In genomic region chr5:45196159-45196558, GRCm38 (mm10) we compare ENCODE assay signal across 19 mouse cellular contexts.
A peak's percentile ranks its signal among the peaks of the same experiment; 100 is the strongest.
DNase-seq lines count a peak whose midpoint lies in the region; ATAC-seq and TF ChIP-seq lines count a peak whose summit lies in the region.
"Had no signal": no experiment of that assay in that cellular context is flagged by ENCODE, and none has a peak within 500 bp of the region (broad histone marks: within the 10 kb centered on the region; RNA-seq: fewer than 3 reads in every experiment).

No protein-coding gene starts in this region.

- H3K9me3 ChIP-seq in stomach, postnatal 0 days (ENCODE audit: control insufficient read depth, low read length) = no peaks in the 10 kb centered on the region
- H3K9me3 ChIP-seq: embryonic facial prominence, embryonic 12.5 days; G1E; hindbrain, embryonic 10.5 days; midbrain, embryonic 12.5 days had no signal

- intact Hi-C loops in left cerebral cortex, postnatal 10 days (cut with DNase I) = no loop called here

- H3K4me2 ChIP-seq in stomach, postnatal 0 days (replicated peaks; ENCODE audit: low read depth) = no peak overlapping the region
- H3K4me2 ChIP-seq: embryonic facial prominence, embryonic 12.5 days; liver, embryonic 11.5 days; midbrain, embryonic 12.5 days had no signal

- no peaks in the 10 kb centered on the region for H3K27me3 ChIP-seq in stomach, postnatal 0 days (ENCODE audit: control insufficient read depth, insufficient read depth, low read length)
- H3K27me3 ChIP-seq: embryonic facial prominence, embryonic 12.5 days; midbrain, embryonic 12.5 days had no signal

- H3K27ac ChIP-seq in stomach, postnatal 0 days (replicated peaks) = no peak overlapping the region
- H3K27ac ChIP-seq: embryonic facial prominence, embryonic 12.5 days; heart, adult 2 months; hindbrain, embryonic 10.5 days; midbrain, embryonic 12.5 days had no signal

- TF ChIP-seq CTCF in stomach, postnatal 0 days (IDR thresholded peaks at IDR 0.05; ENCODE audit: low read depth) = no peak

- 55% methylated on average over 3 of the region's 3 CpGs for WGBS in stomach, postnatal 0 days

- H3K36me3 ChIP-seq in stomach, postnatal 0 days (ENCODE audit: control insufficient read depth, insufficient read depth, low read length) = no peaks in the 10 kb centered on the region
- H3K36me3 ChIP-seq: embryonic facial prominence, embryonic 12.5 days; G1E; hindbrain, embryonic 10.5 days; midbrain, embryonic 12.5 days had no signal

- H3K9ac ChIP-seq in stomach, postnatal 0 days (ENCODE audit: low read length) = no peak overlapping the region
- H3K9ac ChIP-seq: embryonic facial prominence, embryonic 12.5 days; midbrain, embryonic 12.5 days had no signal

- H3K4me1 ChIP-seq in stomach, postnatal 0 days (replicated peaks; ENCODE audit: control insufficient read depth, insufficient read depth) = no peaks in the 10 kb centered on the region
- H3K4me1 ChIP-seq: hindbrain, embryonic 10.5 days; midbrain, embryonic 12.5 days had no signal

- DNase-seq in layer of hippocampus, adult 11-12 months (ENCODE audit: low spot score) = peak; percentile 50
- DNase-seq in layer of hippocampus, postnatal 10 days (ENCODE audit: low spot score in 2 of 2) = no peak
- peak; percentile 19 to 63 for DNase-seq in layer of hippocampus, adult 18-20 months (ENCODE audit: low spot score in 2 of 2)
- peak; percentile 17 to 60 for DNase-seq in left cerebral cortex, postnatal 10 days (ENCODE audit: extremely low spot score in 1 of 2, low spot score in 2 of 2)
- DNase-seq in telencephalon, adult 2 months (ENCODE audit: low read depth, low spot score) = peak; percentile 90
- no peak for DNase-seq in cerebellum, postnatal 4 days (ENCODE audit: low spot score in 2 of 2)
- no peak for DNase-seq in stomach, postnatal 0 days (ENCODE audit: low spot score)
- DNase-seq: cerebellum, adult 9-11 months; heart, adult 2 months; kidney, adult 11 months; kidney, postnatal 4 days; lung, postnatal 10 days; thymus, adult 18-20 months had no signal

- no peak overlapping the region for H3K4me3 ChIP-seq in stomach, postnatal 0 days (ENCODE audit: low read depth, low read length)
- H3K4me3 ChIP-seq: embryonic facial prominence, embryonic 12.5 days; heart, adult 2 months; hindbrain, embryonic 10.5 days; midbrain, embryonic 12.5 days had no signal

- no peak for TF ChIP-seq EP300 in stomach, postnatal 0 days (optimal IDR thresholded peaks at IDR 0.05)

- no peak for ATAC-seq in megakaryocyte, adult 5-6 weeks (ENCODE audit: poor library complexity, severe bottlenecking)
- no peak for ATAC-seq in stomach, postnatal 0 days (ENCODE audit: low FRiP score, low TSS enrichment)

Comparison
In these comparisons a context has a peak if more than half of its experiments do, and no peak if none do; other contexts are left out.
1. DNase-seq: peak in layer of hippocampus, adult 11-12 months (single experiment), layer of hippocampus, adult 18-20 months (2 of 2), left cerebral cortex, postnatal 10 days (2 of 2) and telencephalon, adult 2 months (single experiment); none in layer of hippocampus, postnatal 10 days (0 of 2), cerebellum, postnatal 4 days (0 of 2) and stomach, postnatal 0 days (single experiment).